Mouse (Mus musculus) brain, embryonic 18.5 days (tissue): ENCODE results near the gene Asf1b.

ENCODE experiments used
- DNase-seq: peaks from one replicate; pipeline ENCODE4 v3.0.0-alpha.2; 2012; ENCODE audit warnings: low read depth, low spot score

Gene Asf1b

GRCm38 (mm10) chr8:83955106-83955957 is at the start of gene Asf1b, which contains the start of gene Gm10644:
TSS of gene Asf1b (plus strand) at chr8:83955507.
TSS of gene Gm10644 (minus strand) at chr8:83955205.
- peak; percentile 100 for DNase-seq

GRCm38 (mm10) chr8:83908583-83908982 is 46.7 kb upstream of the Asf1b start:
- no peak for DNase-seq

- no peak for DNase-seq
Measured at GRCm38 (mm10) chr8:83909311-83909710, 46.0 kb upstream of the Asf1b start.

- no peak for DNase-seq
Measured at GRCm38 (mm10) chr8:83911809-83912731, 43.2 kb upstream of the Asf1b start.

- no peak for DNase-seq
Measured at GRCm38 (mm10) chr8:83914232-83914631, 41.1 kb upstream of the Asf1b start.

- no peak for DNase-seq
Measured at GRCm38 (mm10) chr8:83914860-83915259, 40.4 kb upstream of the Asf1b start.

GRCm38 (mm10) chr8:83916015-83916414 is 39.3 kb upstream of the Asf1b start:
- no peak for DNase-seq

- no peak for DNase-seq
Measured at GRCm38 (mm10) chr8:83917566-83917965, 37.7 kb upstream of the Asf1b start.

- DNase-seq: peak; percentile 61
Measured at GRCm38 (mm10) chr8:83921558-83921957, 33.7 kb upstream of the Asf1b start.

- no peak for DNase-seq
Measured at GRCm38 (mm10) chr8:83922727-83923126, 32.6 kb upstream of the Asf1b start.

GRCm38 (mm10) chr8:83924585-83924984 is 30.7 kb upstream of the Asf1b start:
- DNase-seq: no peak

- DNase-seq: no peak
Measured at GRCm38 (mm10) chr8:83926266-83926665, 29.0 kb upstream of the Asf1b start.

GRCm38 (mm10) chr8:83934222-83934621 is 21.1 kb upstream of the Asf1b start:
- DNase-seq: no peak

- no peak for DNase-seq
Measured at GRCm38 (mm10) chr8:83934994-83935393, 20.3 kb upstream of the Asf1b start.

GRCm38 (mm10) chr8:83935435-83935834 is 19.9 kb upstream of the Asf1b start:
- no peak for DNase-seq

GRCm38 (mm10) chr8:83937645-83938044 is 17.7 kb upstream of the Asf1b start:
- DNase-seq: no peak

- DNase-seq: no peak
Measured at GRCm38 (mm10) chr8:83938330-83938729, 17.0 kb upstream of the Asf1b start.

GRCm38 (mm10) chr8:83941066-83941677 is 14.1 kb upstream of the Asf1b start:
- DNase-seq: no peak

- DNase-seq: no peak
Measured at GRCm38 (mm10) chr8:83942446-83942845, 12.9 kb upstream of the Asf1b start.

- no peak for DNase-seq
Measured at GRCm38 (mm10) chr8:83945540-83945939, 9.8 kb upstream of the Asf1b start.

GRCm38 (mm10) chr8:83954749-83955105 is 580 bp upstream of the Asf1b start:
- no peak for DNase-seq

- no peak for DNase-seq
Measured at GRCm38 (mm10) chr8:83955958-83956218, 581 bp downstream of the Asf1b start.
